Mouse (Mus musculus) liver, embryonic 14.5 days (tissue): ENCODE results near the gene Arl14ep. TPM values are rescaled to one million over a fixed set of nuclear protein-coding genes. Genes with fewer than 3 reads are reported as not detected.
"Not testable (repeated sequence)": the region's sequence is repeated elsewhere in the genome, so short reads cannot be mapped to it uniquely, and the experiment has no call there.

ENCODE experiments used
- ATAC-seq: fragments of 200-750 bp; cut with Nextera tagmentation; 2 replicates; pipeline ENCODE4 v1.8.0; 2017; ENCODE audit warnings: moderate number of reproducible peaks, mild to moderate bottlenecking, moderate library complexity; ENCODE audit not compliant: insufficient read depth
- DNase-seq, 3 experiments: peaks; one replicate each; pipeline ENCODE4 v3.0.0-alpha.2; 2012 to 2013; ENCODE audit warnings: low read depth in 3 of 3, low spot score in 3 of 3
- H3K27ac ChIP-seq: fragments of 300-500 bp; sonication (generic); 2 replicates; pipeline ENCODE4 v1.5.1; 2014; ENCODE audit warnings: moderate library complexity, mild to moderate bottlenecking, control low read depth, inconsistent platforms
- H3K27me3 ChIP-seq: fragments of 300-500 bp; sonication (generic); 2 replicates; pipeline ENCODE4 v1.6.1; 2014; ENCODE audit warnings: mild to moderate bottlenecking, low read length, moderate library complexity; ENCODE audit not compliant: control insufficient read depth, insufficient read depth
- H3K36me3 ChIP-seq: fragments of 300-500 bp; sonication (generic); replicated peaks from 2 replicates; pipeline ENCODE4 v1.6.1; 2014; ENCODE audit warnings: low read depth; ENCODE audit not compliant: control insufficient read depth, insufficient read depth
- H3K4me1 ChIP-seq, 2 experiments: fragments of 200-500 bp in 1 of 2; fragments of 300-500 bp in 1 of 2; sonication (generic) in 1 of 2; replicated peaks; 2 replicates each; pipeline ENCODE4 v1.6.1; 2012 to 2014; ENCODE audit warnings: antibody characterized with exemption in 1 of 2, inconsistent platforms in 1 of 2, low read length in 1 of 2; ENCODE audit not compliant: control insufficient read depth in 2 of 2, insufficient read depth in 2 of 2
- H3K4me2 ChIP-seq: fragments of 300-500 bp; sonication (generic); 2 replicates; pipeline ENCODE4 v1.6.1; 2014; ENCODE audit warnings: low read depth, mild to moderate bottlenecking, control low read depth, moderate library complexity
- H3K4me3 ChIP-seq, 2 experiments: fragments of 200-500 bp in 1 of 2; fragments of 300-500 bp in 1 of 2; sonication (generic) in 1 of 2; 2 replicates each; pipeline ENCODE4 v1.5.1; 2012 to 2014; ENCODE audit warnings: low read depth in 2 of 2, low read length in 2 of 2, mild to moderate bottlenecking in 2 of 2, control low read depth in 1 of 2, inconsistent platforms in 1 of 2, moderate library complexity in 1 of 2; ENCODE audit not compliant: insufficient read depth in 1 of 2
- H3K9ac ChIP-seq: fragments of 300-500 bp; sonication (generic); replicated peaks from 2 replicates; pipeline ENCODE4 v1.6.1; 2014; ENCODE audit warnings: mild to moderate bottlenecking, control low read depth, moderate library complexity
- H3K9me3 ChIP-seq: fragments of 300-500 bp; sonication (generic); 2 replicates; pipeline ENCODE4 v1.6.1; 2016; ENCODE audit warnings: low read length, mixed read lengths; ENCODE audit not compliant: control insufficient read depth
- CTCF ChIP-seq: IDR thresholded peaks from 2 replicates; pipeline ENCODE4 v1.5.1; 2016; ENCODE audit warnings: antibody characterized with exemption, low read depth, control low read depth
- EP300 ChIP-seq: IDR thresholded peaks from 2 replicates; pipeline ENCODE4 v1.6.1; 2016; ENCODE audit warnings: antibody characterized with exemption, low read depth
- WGBS: fragments of 180-500 bp; shearing (Covaris S2); extraction: QIAGEN DNeasy Blood & Tissue Kit; methylation state at CpG from one replicate; pipeline ENCODE4 v1.1.7; 2014; ENCODE audit not compliant: insufficient replicate concordance; 5-methylcytosine and 5-hydroxymethylcytosine counted together
- polyA plus RNA-seq, 2 experiments: library from polyadenylated mRNA; depleted of rRNA in 1 of 2; stranded (reverse) in 1 of 2; unstranded in 1 of 2; fragments of >200 nt; fragmentation: Nextera tagmentation in 1 of 2; extraction: Ambion mirVana in 1 of 2; gene quantifications; 2 replicates each; pipeline versions ENCODE4 v1.2.1 to v1.2.3; 2012 to 2014

Arl14ep gene
- polyA plus RNA-seq, 2 experiments: 4.7 to 7.9 TPM

DNA sequence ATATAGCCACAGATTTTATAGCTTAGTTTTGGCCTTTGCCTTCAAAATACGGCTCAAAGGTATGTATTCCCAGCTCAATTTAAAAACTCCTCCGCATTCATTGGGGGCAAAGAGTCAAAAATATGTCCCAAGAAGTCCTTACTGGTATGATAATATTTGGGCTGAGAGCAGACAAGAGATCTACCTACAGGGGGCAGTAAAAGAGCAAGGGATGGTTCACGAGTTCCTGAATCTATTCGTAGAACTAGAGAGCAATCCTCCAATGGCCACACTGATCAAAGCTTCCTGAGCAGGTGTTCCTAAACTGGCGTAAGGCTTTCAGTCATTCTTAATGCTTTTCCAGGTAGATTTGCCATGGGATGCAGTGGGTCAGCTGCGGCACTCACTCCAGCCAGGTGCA is 35.9 kb upstream of the Arl14ep start:
- WGBS: 63% methylated on average over 6 of the region's 6 CpGs
- Histone ChIP-seq H3K27ac (no peak overlapping the region), H3K4me2 (no peak overlapping the region), H3K36me3 (no peaks in the 10 kb centered on the region), H3K4me3 (no peak overlapping the region), H3K27me3 (no peaks in the 10 kb centered on the region), H3K9ac (no peak overlapping the region), H3K4me1 (no peaks in the 10 kb centered on the region), H3K9me3 (no peaks in the 10 kb centered on the region)
- no peak for DNase-seq
- TF ChIP-seq CTCF: no peak
- no peak for TF ChIP-seq EP300
- no peak for ATAC-seq

DNA sequence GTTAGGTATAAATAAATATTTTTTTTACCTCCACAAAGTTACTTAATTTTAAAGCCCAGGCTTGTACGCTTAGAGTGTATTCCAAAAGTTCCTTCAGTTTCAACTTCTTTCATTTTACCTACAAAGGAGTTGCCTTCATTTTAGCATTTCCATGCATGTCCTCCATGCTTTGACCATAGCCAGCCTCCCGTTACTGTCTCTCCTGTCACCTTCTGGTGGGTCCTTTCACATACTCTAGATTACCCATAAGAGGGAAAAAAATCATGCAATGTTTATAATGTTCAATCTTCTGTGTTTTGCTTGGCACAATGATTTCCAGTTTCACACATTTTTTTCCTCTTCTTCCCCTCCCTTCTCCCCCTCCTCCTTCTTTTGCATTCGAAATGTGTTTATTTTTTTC is 32.2 kb upstream of the Arl14ep start:
- no peak overlapping the region for H3K9ac ChIP-seq
- H3K36me3 ChIP-seq: no peaks in the 10 kb centered on the region
- ATAC-seq (no peak), DNase-seq (no peak)
- WGBS: 54% methylated on average over 3 of the region's 3 CpGs
- TF ChIP-seq EP300 (no peak), CTCF (no peak)
- H3K4me3 ChIP-seq: no peak overlapping the region
- H3K4me2 ChIP-seq: no peak overlapping the region
- no peaks in the 10 kb centered on the region for H3K9me3 ChIP-seq
- no peaks in the 10 kb centered on the region for H3K27me3 ChIP-seq
- no peaks in the 10 kb centered on the region for H3K4me1 ChIP-seq
- H3K27ac ChIP-seq: no peak overlapping the region

- not testable (repeated sequence) for H3K4me3 ChIP-seq, DNase-seq, ATAC-seq, H3K9ac ChIP-seq, H3K9me3 ChIP-seq, H3K27ac ChIP-seq, H3K27me3 ChIP-seq, H3K4me2 ChIP-seq, H3K36me3 ChIP-seq, H3K4me1 ChIP-seq
- 47% methylated on average over 4 of the region's 4 CpGs for WGBS
These were observed 31.7 kb upstream of the Arl14ep start for GRCm38 (mm10) chr2:107005876-107006275.

- Histone ChIP-seq H3K27me3 (no peaks in the 10 kb centered on the region), H3K4me1 (no peaks in the 10 kb centered on the region), H3K4me2 (no peak overlapping the region), H3K9me3 (no peaks in the 10 kb centered on the region), H3K36me3 (no peaks in the 10 kb centered on the region), H3K9ac (no peak overlapping the region), H3K4me3 (no peak overlapping the region), H3K27ac (no peak overlapping the region)
- no peak for TF ChIP-seq CTCF
- TF ChIP-seq EP300: no peak
- no peak for DNase-seq
- no peak for ATAC-seq
- WGBS: 24% methylated on average over 1 of the region's 1 CpGs
These were observed 17.0 kb upstream of the Arl14ep start for GRCm38 (mm10) chr2:106991261-106991660.

- TF ChIP-seq EP300 (no peak), CTCF (no peak)
- Histone ChIP-seq H3K27me3 (no peaks in the 10 kb centered on the region), H3K27ac (no peak overlapping the region), H3K4me2 (no peak overlapping the region), H3K4me3 (no peak overlapping the region), H3K4me1 (no peaks in the 10 kb centered on the region), H3K9ac (no peak overlapping the region), H3K36me3 (no peaks in the 10 kb centered on the region), H3K9me3 (no peaks in the 10 kb centered on the region)
- WGBS: 48% methylated on average over 2 of the region's 2 CpGs
- DNase-seq (no peak), ATAC-seq (no peak)
These were observed 10.7 kb upstream of the Arl14ep start for GRCm38 (mm10) chr2:106984945-106985344.

DNA sequence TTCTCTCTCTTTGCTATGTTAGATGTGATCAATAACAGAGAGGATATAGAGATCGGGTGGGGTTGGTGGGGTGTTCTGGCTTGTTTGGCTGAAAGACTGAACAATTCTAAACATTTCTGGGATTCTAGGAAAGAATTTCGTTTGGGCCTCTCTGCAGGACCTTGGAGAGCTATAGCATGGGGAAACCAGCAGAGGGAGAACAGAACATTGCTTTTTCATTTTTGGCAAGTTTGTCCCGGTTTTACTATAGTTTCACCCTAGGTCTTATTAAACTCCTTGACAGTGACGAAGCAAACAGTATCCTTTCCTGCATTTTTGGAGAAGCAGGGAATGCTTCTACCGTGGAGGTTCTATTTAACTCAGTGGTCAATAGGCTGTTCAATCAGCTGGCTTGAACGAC is 8.3 kb upstream of the Arl14ep start:
- no peaks in the 10 kb centered on the region for H3K36me3 ChIP-seq
- no peak overlapping the region for H3K4me3 ChIP-seq
- H3K9ac ChIP-seq: no peak overlapping the region
- ATAC-seq: no peak
- H3K9me3 ChIP-seq: no peaks in the 10 kb centered on the region
- WGBS: 41% methylated on average over 6 of the region's 6 CpGs
- TF ChIP-seq EP300 (no peak), CTCF (no peak)
- H3K27ac ChIP-seq: no peak overlapping the region
- no peaks in the 10 kb centered on the region for H3K4me1 ChIP-seq
- no peaks in the 10 kb centered on the region for H3K27me3 ChIP-seq
- H3K4me2 ChIP-seq: no peak overlapping the region
- DNase-seq: no peak
